Mouse (Mus musculus) 3T3-L1 (cell line): ENCODE data around the gene H2-DMb1.

Experiments
- DNase-seq: peaks from one replicate; pipeline ENCODE4 v3.0.0-alpha.2; 2015; ENCODE audit warnings: low read depth, low spot score

Gene H2-DMb1

DNA sequence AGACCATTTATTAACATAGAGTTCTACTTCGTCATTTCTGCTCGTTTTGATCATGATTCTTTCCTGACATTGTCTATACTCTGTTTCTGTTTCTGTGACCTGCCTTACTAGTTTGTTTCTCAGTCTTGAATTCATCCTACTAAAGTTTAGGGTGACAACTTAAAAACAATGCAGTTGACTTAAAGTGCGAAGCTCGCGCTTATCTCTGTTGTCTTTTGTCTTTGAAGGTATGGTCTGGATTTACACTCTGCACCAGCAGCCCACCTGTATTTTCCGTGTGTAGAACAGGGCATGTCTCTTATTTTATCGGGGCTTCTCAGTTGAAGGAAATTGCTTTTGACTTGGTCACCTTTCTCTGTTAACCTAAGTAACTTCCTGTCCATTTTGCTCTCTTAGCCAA, 29.8 kb upstream of the H2-DMb1 start:
- no peak for DNase-seq

DNA sequence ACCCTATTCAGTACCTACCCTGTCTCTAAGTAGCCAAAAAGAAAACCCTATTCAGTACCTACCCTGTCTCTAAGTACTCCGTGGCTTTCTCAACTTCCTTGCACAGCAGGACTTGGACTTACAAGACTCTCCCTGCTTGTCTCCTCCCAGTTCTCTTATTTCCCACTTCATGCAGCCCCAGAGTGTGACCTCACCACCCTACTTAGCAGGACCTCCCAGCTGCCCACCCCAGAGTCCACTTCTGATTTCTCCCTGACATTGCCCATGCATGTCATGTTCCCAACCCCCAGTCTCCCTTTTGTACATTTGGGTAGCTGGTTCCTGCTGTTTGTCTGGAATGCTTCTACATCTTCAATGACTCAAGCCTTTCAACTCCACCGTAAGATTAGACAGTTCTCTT, 29.4 kb upstream of the H2-DMb1 start:
- peak; percentile 63 for DNase-seq

DNA sequence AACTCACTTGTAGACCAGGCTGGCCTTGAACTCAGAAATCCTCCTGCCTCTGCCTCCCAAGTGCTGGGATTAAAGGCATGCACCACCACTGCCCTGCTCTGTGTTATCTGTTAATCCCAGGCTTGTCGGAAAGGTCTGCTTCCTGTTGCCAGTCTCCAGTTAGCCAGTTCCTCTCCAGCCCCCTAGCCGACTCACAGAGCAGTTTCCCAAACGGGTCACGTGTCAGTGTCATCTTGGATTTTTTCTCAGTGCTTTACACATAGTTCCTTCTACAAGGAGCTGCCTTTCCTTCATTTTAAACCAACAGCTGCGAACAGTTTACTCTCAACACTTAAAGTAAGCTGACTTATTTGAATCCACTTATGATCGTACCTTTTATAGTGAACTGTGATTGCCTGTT, 28.2 kb upstream of the H2-DMb1 start:
- DNase-seq: peak; percentile 48

DNA sequence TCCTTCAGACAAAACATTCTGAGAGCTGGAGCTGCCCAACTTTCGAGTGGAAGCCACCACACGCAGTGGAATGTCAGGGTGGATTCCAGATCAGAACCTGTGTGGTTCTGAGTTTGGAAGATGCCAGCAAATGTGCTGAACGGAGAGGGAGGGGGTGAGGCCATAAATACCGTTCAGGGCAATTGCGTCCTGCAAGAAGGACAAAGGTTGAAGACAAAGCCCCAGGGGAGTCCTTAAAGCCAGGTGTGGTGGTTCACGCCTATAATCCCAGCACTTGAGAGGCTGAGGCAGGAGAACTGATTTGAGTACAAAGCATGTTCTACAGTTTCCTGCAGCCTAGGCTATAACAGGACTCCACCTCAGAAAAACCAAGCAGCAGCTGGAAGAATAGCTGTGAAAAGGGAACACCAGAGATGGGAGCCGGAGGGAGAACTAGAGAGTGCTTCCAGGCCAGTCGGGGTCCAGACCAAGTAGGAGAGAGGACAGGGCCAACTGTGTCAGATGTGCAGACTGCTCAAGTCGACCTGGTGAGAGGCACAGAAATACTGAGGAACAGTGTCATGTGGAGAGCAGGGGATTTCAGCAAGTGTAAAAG, 25.9 kb upstream of the H2-DMb1 start:
- no peak for DNase-seq

DNA sequence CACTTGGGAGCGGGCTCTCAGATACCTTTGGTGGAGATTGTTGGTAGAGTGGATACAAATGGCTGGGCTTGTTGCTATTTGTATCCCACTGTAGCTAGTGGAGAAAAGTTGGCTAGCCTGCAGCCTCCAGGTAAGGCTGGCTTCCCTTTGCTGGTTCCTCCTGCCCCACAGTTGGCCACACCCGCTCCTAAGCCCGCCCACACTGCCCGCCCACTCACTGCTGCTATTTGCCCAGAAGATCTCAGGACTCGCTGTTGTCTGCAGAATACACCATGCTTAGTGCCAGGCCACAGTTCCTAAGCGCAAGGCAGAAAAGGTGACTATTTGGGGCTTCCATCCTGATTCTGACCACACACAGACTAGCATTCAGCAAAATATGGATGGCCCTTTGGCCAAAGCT, 25.4 kb upstream of the H2-DMb1 start:
- DNase-seq: peak; percentile 46

DNA sequence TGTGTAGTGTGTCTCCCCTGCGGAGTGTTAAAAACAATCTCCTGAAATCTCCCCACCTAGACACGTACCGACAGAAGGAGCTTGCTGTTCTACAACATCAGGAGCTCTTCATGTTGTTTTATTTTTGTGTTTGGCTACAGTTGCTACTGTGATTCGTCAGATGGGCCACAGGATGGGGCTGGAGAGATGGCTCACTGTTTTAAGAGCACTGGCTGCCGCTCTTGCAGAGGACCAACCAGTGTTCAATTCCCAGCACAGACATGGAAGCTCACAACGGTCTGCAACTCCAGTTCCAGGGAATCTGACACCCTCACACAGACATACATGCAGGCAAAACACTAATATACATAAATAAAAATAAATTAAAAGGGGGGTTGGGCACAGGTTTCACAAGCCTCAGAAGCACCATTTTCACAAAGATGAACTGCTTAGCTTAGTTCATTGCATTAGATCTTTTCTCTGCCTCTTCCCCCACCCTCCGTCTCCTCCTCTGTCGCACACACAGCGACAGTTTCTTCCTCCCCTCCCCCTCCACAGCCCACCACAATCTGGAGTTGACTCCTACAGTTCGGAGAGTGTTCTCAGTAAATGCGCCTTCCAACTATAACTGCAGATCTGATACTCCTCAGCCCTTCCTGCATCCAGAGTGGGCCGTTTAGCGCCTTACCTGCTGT, 24.5 kb upstream of the H2-DMb1 start:
- DNase-seq: peak; percentile 35

DNA sequence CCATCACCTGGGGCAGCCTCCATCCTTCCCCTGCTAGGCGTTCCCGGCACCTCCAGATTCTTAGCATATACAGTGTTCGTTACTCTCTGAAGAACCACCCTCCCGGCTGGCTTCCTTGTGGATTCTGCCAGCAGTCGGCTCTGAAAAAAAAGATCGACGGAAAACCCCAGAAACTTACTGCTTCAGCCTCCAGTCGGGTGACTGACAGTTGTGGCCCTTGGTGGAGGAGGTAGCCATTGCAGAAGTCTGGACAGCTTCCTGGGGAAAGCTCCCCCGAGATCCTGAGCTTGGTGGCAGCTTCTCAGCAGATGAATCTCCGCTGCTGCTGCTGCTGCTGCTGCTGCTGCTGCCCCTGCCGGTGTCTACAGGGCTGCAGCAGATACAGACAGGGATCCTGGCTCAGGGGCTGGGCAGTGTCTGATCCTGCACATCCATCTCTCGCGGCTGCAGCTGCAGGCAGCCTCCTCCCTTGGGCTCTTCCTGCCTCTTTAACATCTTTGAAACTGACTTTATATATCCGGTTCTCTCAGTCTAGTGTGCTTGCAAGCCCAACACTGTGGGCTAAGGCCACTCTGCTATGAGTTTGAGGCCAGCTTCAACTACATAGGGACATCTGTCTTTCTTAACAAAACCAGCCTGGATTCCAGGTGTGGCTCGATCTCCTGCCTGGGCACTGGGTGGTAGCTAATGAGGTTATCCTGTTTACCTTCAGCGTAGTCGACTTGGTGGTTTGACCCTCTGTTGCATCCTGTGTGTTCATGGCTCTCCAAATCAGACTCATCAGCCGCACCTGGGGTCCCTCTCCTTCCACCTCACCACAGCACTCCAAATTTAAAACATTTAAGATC, 23.7 kb upstream of the H2-DMb1 start:
- no peak for DNase-seq

DNA sequence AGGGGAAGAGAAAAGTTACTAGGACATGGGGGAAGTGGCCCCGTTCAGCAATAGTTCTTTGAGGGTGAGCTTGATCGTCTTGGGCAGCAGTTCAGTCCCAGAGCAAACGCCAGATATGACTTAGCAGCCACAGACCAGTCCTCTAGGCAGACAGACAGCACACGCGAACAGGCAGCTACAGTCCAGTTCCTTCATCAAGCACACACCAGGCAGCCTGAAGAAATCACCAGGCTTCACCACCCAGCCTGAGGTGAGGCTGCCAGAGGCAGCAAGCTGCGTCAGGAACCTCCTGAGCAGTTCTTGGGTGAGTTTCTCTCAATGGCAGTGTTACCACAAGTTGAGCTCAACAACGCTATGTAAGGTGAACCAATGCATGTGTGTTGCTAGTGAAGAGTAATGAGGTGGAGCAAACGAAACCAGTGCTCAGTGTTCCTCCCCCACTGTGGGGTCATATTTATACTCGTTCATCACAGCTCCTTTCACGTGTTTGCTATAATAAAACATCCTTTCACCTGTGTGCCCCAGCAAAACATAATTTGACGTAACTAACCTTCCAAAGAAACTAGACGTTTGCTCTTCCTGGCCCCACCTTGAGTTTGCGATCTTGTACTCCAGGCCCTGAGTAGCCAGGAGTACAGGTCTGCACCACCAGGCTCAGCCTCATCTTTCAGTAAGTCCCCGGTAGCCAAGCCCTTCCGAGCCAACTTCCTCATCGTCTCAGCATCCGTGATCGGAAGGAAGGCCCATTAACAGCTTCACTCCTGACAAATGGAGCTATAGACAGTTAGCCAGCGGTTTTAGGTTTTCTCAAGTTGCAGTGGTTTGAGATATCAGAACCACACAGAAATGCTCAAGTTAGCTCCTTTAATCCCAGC, 22.6 kb upstream of the H2-DMb1 start:
- no peak for DNase-seq

DNA sequence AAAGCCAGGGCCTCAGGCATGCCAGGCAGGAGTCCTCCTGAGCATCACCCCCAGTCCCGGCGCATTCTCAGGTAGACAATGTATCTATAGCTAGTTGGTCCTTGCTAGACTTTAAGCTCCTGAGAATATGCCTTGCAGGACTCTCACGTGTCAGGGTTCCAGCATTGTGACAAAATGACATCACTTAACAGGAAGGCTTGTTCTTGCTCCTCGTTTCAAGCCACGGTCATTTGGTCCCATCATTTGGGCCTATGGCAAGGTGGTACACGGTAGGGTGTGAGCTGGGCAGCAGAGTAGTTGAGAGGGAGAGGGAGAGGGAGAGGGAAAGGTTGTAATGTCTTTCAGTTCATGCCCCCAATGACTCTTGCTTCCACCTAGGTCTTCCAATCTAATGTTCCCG, 21.0 kb upstream of the H2-DMb1 start:
- DNase-seq: no peak

DNA sequence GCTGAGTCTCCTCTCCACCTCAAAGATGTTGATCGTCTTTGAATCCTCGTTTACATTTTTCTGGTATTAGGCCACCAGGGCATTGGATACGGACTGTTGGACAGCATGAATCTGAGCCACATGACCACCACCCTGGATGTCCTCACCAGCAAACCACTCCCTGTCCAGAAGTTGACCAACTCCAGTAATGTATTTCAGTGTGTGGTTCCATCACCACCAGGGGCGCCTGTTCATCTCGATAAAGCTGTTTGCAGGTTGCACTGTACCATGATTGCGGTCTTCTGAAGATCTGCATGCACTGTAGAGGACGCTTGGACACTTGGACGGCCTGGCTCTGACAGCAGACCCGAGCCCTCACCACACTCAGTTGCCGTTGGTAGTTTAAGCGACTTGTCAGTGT, 19.6 kb upstream of the H2-DMb1 start:
- DNase-seq: peak; percentile 61

DNA sequence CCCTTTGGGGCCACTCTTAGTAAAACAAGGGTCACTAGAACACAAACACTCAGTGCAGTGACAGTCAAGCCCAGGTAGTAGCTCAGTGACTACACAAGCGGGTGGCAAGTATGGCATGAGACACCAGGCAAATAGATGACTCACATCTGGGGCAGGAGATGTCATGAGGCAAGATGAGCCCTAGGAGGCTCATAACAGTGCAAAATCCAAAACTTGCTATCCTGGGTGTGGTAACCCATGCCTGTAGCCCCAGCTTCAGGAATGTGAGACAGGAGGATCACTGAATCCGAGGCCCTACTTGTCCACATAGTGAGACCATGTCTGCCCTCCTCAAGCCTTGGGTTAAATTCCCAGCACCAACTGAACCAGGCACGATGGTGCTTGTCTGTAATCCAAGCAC, 18.4 kb upstream of the H2-DMb1 start:
- peak; percentile 67 for DNase-seq

DNA sequence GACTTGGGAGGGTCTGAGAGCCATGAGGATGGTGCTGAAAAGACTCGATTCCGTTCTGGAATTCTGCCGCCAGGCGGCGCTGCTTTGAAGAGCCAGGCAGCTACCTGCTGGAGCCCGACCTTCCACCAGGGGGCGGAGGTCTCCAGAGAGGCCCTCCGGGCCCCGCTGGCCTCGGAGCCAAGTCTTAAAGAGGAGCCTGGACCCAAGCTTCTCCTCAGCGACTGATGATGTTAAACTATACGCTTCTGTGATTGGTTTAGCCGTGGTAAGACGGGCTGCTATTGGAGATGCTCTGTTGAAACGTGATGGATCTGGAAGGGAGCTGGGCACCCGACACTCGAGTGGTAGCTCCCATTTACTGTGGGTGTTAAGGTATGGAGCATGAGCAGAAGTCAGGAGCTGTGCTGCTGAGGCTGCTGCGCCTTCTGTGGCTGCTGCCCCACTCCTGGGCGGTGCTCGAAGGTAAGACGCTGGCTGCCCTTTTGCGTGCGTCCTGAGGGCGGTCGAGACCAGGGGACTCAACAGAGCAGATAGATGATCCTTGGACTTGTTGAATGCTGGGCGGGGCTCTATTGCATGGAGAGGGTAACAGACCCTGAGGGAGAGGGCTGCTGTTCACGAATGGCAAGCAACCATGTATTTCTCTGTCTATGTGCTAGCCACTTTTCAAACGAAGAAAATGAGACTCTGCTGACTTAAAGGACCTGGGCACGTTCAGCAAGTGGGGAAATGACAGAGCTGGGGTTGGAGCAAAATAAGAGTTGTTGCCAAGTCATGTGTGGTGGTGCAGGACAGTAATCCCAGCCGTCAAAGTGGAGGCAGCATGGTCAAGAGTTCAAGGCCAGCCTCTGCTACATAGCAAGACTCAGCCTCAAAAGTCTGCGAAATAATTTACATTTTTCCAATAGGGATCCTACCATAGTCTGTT, 17.3 kb upstream of the H2-DMb1 start:
- DNase-seq: peak; percentile 100

DNA sequence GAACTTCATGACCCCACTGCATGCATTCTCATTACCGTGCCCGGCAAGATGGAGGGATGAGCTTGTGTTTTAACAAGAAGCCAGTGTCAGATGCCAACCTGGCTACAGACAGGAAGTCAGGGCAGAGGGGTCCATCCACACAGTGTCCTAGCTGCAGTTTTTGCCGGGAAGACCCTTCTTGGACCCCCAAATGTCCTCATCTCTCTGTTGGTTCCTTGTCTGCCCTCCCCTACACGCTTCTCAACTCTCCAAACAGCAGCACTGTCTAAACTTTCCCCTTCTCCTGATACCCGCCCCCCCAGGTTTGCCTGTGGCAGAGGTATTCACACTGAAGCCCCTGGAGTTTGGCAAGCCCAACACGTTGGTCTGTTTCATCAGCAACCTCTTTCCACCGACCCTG, 15.3 kb upstream of the H2-DMb1 start:
- DNase-seq: no peak

DNA sequence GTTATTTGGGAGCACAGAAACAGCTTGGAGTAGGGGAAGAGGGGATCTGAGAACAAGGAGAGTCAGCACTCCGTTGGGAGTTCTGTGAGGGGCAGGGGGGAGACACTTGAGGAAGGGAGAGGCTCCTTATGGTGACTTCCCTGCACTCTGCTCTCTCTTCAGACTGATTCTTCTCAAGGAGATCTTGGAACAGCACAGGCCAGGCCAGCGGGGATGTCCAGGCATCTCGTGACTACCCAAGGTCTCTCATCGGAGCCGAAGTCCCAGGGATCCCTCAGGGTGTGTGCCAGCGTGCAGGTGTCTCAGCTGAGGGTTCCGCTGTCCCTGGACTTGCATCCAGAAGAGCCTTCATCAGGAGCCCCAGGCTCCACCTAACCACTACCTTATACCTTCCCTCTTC, 14.2 kb upstream of the H2-DMb1 start:
- DNase-seq: no peak

DNA sequence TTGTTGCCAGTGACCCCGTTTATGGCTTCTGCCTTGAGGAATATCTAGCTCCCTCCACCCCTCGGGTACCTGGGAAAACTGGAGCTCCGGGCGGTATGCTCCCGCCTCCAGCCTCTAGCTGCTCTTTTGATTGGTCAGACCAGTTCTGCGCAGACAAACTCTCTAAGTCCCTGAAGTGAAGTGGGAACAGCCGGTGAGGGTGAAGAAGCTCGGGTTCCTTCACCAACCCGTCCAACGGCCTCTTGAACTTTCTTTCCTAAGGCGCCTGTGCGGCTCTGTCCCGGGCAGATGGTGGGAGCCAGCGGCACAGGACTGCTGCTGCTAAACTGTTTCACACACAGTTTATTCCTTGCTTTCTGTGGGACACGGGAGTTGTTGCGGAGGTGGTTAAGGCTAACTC, 13.5 kb upstream of the H2-DMb1 start:
- DNase-seq: no peak

DNA sequence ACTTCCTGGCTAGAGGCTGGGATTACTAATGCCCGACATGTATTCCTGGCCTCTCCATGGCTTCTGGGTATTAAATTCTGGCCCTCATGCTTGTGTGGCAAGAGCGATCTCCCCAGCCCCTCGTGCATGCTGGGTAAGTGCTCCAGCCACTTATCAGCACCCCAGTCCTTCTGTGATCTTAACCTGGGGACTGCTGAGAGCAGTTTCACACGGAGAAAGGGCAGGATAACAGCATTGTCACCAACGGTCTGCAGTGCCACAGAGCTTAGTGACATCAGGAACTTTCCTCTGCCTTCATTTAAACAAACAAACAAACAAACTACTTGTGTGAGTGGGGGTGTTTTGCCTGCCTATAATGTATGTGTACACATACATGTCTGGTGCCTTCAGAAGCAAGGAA, 12.6 kb upstream of the H2-DMb1 start:
- DNase-seq: no peak

DNA sequence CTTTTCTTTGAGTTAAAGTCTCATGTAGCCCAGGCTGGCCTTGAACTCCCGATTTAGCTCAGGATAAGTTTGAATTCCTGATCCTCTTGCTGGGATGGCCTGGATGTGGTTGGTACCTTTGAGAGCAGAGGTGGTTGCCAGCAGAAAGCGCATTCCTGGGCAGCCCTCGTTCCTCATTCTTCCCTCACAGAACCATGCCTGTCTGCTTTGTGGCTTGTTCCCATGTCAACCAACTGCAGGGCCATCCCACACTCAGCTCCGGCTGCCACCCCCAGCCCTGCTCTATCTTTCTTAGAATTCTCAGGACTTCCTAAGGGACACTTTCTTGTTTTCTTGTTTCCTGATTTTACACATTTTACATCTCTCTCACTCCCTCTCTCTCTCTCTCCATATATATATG, 11.4 kb upstream of the H2-DMb1 start:
- no peak for DNase-seq

DNA sequence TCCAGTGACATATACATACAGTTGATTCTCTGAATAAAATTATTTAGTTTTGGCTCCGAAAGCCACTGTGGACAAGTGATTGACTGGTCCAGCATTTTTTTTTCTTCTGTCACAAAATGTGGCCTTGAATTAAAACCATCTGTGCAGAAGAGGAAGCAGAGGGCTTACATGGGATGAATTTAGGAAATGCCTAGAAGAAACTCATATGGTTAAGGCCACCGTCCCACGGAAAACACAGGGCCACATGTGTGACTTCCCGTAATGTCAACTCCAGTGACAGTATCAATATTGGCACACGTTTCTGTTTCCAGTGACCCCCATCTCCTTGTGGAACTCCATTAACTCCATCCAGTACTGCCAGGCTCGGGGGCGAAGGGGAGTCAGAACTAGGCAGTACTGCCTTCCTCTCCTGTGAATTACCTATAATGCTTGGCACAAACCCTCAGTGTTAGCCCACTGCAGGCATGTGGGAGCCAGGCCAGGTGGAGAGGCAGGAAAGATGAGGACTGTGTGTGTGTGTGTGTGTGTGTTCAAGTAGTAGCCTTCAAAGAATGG, 10.3 kb upstream of the H2-DMb1 start:
- no peak for DNase-seq

DNA sequence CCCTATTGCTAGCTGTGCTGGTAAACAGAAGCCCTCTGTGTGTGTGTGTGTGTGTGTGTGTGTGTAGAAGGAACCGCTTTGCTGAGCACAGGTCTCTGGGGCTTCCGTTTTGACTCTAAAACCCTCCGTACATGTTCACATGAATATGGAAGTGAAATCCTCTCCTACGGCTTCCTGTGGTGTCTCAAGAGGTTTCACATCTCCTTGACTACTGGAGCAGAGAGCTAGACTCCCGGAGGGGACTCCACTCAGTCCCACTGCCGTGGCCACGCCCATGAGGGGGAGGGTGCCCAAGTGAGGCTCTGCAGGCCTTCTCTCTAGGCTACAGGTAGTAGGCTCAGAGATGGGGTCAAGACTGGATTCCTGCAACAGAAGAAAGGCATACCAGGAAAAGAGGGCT, 9.8 kb upstream of the H2-DMb1 start, which contains the start of gene H2-DMb2:
H2-DMb2 (plus strand) TSS at position 275 of the 400 bp plus-strand sequence.
- no peak for DNase-seq

DNA sequence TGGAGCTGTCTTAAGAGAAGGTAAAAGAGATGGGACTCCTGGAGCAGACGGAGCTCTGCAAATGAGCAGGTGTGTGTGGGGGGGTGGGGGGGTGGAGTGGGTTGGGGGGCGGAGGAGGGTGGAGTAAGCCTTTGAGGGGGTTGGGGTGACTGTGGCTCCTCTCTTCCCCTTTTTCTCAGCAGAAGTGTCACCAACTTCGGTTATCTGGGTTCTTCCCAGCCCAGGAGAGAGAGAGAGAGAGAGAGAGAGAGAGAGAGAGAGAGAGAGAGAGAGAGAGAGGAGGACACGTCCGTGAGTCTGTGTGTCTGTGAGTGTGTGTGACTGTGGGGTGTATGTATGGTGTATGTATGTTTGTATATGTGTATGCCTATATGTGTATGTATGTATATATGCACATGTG, 9.4 kb upstream of the H2-DMb1 start:
- no peak for DNase-seq
